In genomic region chr2:136713299-136713758, GRCm38 (mm10) we compare ENCODE assay signal across 8 mouse cellular contexts. TPM values are rescaled to one million over a fixed set of nuclear protein-coding genes. Genes with fewer than 3 reads are reported as not detected.
DNase-seq lines count a peak whose midpoint lies in the region; ATAC-seq and TF ChIP-seq lines count a peak whose summit lies in the region.

Snap25 (plus strand) TSS chr2:136713453.

- TF ChIP-seq CTCF in lung, adult 2 months (IDR thresholded peaks at IDR 0.05; ENCODE audit: insufficient read depth, low read length): no peak

- peak within 1 kb of the TSS; percentile 41 for H3K4me3 ChIP-seq in embryonic facial prominence, embryonic 12.5 days
- peak within 1 kb of the TSS; percentile 26 for H3K4me3 ChIP-seq in intestine, embryonic 15.5 days (replicated peaks)
- H3K4me3 ChIP-seq in liver, embryonic 12.5 days: peak within 1 kb of the TSS; percentile 27
- H3K4me3 ChIP-seq in stomach, embryonic 14.5 days (ENCODE audit: low read depth, low read length): peak within 1 kb of the TSS; percentile 29
- no peak within 1 kb of the TSS for H3K4me3 ChIP-seq in lung, adult 2 months (replicated peaks; ENCODE audit: extremely low read depth, low read depth, low read length)

- H3K27ac ChIP-seq in embryonic facial prominence, embryonic 12.5 days: no peak within 1 kb of the TSS
- no peak within 1 kb of the TSS for H3K27ac ChIP-seq in intestine, embryonic 15.5 days
- H3K27ac ChIP-seq in liver, embryonic 12.5 days: no peak within 1 kb of the TSS
- H3K27ac ChIP-seq in stomach, embryonic 14.5 days (ENCODE audit: low read length): no peak within 1 kb of the TSS

- ATAC-seq in embryonic facial prominence, embryonic 12.5 days (ENCODE audit: insufficient number of reproducible peaks, insufficient read depth, low FRiP score, low TSS enrichment): peak; percentile 67
- peak; percentile 50 for ATAC-seq in intestine, embryonic 15.5 days
- ATAC-seq in liver, embryonic 12.5 days: no peak
- ATAC-seq in stomach, embryonic 14.5 days (ENCODE audit: insufficient number of reproducible peaks, insufficient read depth, low FRiP score, low read depth): peak; percentile 39

- H3K4me2 ChIP-seq in embryonic facial prominence, embryonic 12.5 days (replicated peaks): peak within 1 kb of the TSS; percentile 63
- H3K4me2 ChIP-seq in intestine, embryonic 15.5 days (replicated peaks): peak within 1 kb of the TSS; percentile 57
- peak within 1 kb of the TSS; percentile 52 for H3K4me2 ChIP-seq in liver, embryonic 12.5 days
- peak within 1 kb of the TSS; percentile 37 for H3K4me2 ChIP-seq in stomach, embryonic 14.5 days (replicated peaks; ENCODE audit: low read depth, low read length)

- H3K27me3 ChIP-seq in embryonic facial prominence, embryonic 12.5 days: peaks cover 3% of the 10 kb centered on the region; the same call in 1 of the 2 replicates
- no peaks in the 10 kb centered on the region; the same call in 1 of the 2 replicates for H3K27me3 ChIP-seq in intestine, embryonic 15.5 days (replicated peaks)
- peaks cover 27% of the 10 kb centered on the region for H3K27me3 ChIP-seq in liver, embryonic 12.5 days (replicated peaks)
- no peaks in the 10 kb centered on the region for H3K27me3 ChIP-seq in stomach, embryonic 14.5 days (ENCODE audit: control insufficient read depth, insufficient read depth, low read length)

- H3K9me3 ChIP-seq in embryonic facial prominence, embryonic 12.5 days: no peaks in the 10 kb centered on the region
- no peaks in the 10 kb centered on the region for H3K9me3 ChIP-seq in intestine, embryonic 15.5 days
- no peaks in the 10 kb centered on the region for H3K9me3 ChIP-seq in liver, embryonic 12.5 days (replicated peaks)
- no peaks in the 10 kb centered on the region for H3K9me3 ChIP-seq in stomach, embryonic 14.5 days (ENCODE audit: control insufficient read depth, low read depth, low read length)

- no peaks in the 10 kb centered on the region for H3K36me3 ChIP-seq in embryonic facial prominence, embryonic 12.5 days
- no peaks in the 10 kb centered on the region for H3K36me3 ChIP-seq in intestine, embryonic 15.5 days
- no peaks in the 10 kb centered on the region for H3K36me3 ChIP-seq in liver, embryonic 12.5 days
- no peaks in the 10 kb centered on the region for H3K36me3 ChIP-seq in stomach, embryonic 14.5 days (ENCODE audit: control insufficient read depth, insufficient read depth, low read length)

- peaks cover 13% of the 10 kb centered on the region for H3K4me1 ChIP-seq in embryonic facial prominence, embryonic 12.5 days
- H3K4me1 ChIP-seq in intestine, embryonic 15.5 days (replicated peaks): peaks cover 6% of the 10 kb centered on the region
- no peaks in the 10 kb centered on the region for H3K4me1 ChIP-seq in liver, embryonic 12.5 days
- H3K4me1 ChIP-seq in stomach, embryonic 14.5 days (ENCODE audit: control insufficient read depth, insufficient read depth, low read length): no peaks in the 10 kb centered on the region
- no peaks in the 10 kb centered on the region for H3K4me1 ChIP-seq in lung, adult 2 months (ENCODE audit: control insufficient read depth, insufficient read depth, low read length)

- 0% methylated on average over 20 of the region's 20 CpGs for WGBS in embryonic facial prominence, embryonic 12.5 days
- 2% methylated on average over 20 of the region's 20 CpGs for WGBS in intestine, embryonic 15.5 days
- WGBS in liver, embryonic 12.5 days (ENCODE audit: insufficient replicate concordance): under 1% methylated on average over 20 of the region's 20 CpGs
- WGBS in stomach, embryonic 14.5 days: 2% methylated on average over 20 of the region's 20 CpGs
- WGBS in lung, adult 2 months: 2% methylated on average over 20 of the region's 20 CpGs

- H3K9ac ChIP-seq in embryonic facial prominence, embryonic 12.5 days: peak within 1 kb of the TSS; percentile 36; the same call in 1 of the 2 replicates
- no peak within 1 kb of the TSS for H3K9ac ChIP-seq in intestine, embryonic 15.5 days
- no peak within 1 kb of the TSS for H3K9ac ChIP-seq in liver, embryonic 12.5 days
- no peak within 1 kb of the TSS for H3K9ac ChIP-seq in stomach, embryonic 14.5 days (replicated peaks; ENCODE audit: low read depth, low read length)

- no peak for TF ChIP-seq POLR2A in lung, adult 2 months (IDR thresholded peaks at IDR 0.05; ENCODE audit: borderline replicate concordance, extremely low read depth, low read depth, low read length)

- peak; percentile 94 for DNase-seq in MN1 (ENCODE audit: low spot score)
- peak; percentile 76 for DNase-seq in adrenal gland, postnatal 10 days
- no peak for DNase-seq in lung, postnatal 36 days
- no peak for DNase-seq in lung, adult 2 months

RNA-seq across cellular contexts. Expression of gene Snap25, which starts in this region (rescaled TPM):
- 10 to 100 TPM; 35.2 to 43.5 TPM for total RNA-seq in adrenal gland, postnatal 10 days (2021)
- 7.3 and 11.0 TPM in 2 replicates for polyA plus RNA-seq in embryonic facial prominence, embryonic 12.5 days (2016; fragmentation: Nextera tagmentation; extraction: Ambion mirVana)
- polyA plus RNA-seq in intestine, embryonic 15.5 days (2015; fragmentation: Nextera tagmentation; extraction: Ambion mirVana): 8.0 and 8.7 TPM in 2 replicates
- 0.04 and 0.18 TPM in 2 replicates for polyA plus RNA-seq in liver, embryonic 12.5 days (2016; fragmentation: Nextera tagmentation; extraction: Ambion mirVana)
- 13.2 and 16.6 TPM in 2 replicates for polyA plus RNA-seq in stomach, embryonic 14.5 days (2014; fragmentation: Nextera tagmentation; extraction: Ambion mirVana)
- polyA plus RNA-seq in lung, adult 2 months (2012; rRNA removed): 0.22 and 0.24 TPM in 2 replicates

Comparison
In these comparisons a context has a peak if more than half of its experiments do, and no peak if none do; other contexts are left out.
1. DNase-seq: peak in MN1 (single experiment) and adrenal gland, postnatal 10 days (single experiment); none in lung, postnatal 36 days (single experiment) and lung, adult 2 months (single experiment).
2. Peak in every context shown above with its lines, with median percentiles within 50 percentile points of each other: H3K4me2 ChIP-seq.